Mouse (Mus musculus): Measurements from ENCODE around the gene Pop7.

Pop7 gene

GRCm38 (mm10) chr5:137502667-137503110 lies 371 bp upstream of the Pop7 start:
- DNase-seq (ENCODE audit: low spot score in 2 of 2) = peak; percentile 68 to 74

- DNase-seq (ENCODE audit: low spot score in 2 of 2) = no peak
These were observed 2.1 kb downstream of the Pop7 start for GRCm38 (mm10) chr5:137500186-137500585.

- DNase-seq (ENCODE audit: low spot score in 2 of 2) = no peak
These were observed 8.5 kb downstream of the Pop7 start for GRCm38 (mm10) chr5:137493831-137494230.

GRCm38 (mm10) chr5:137491559-137491958 lies 10.8 kb downstream of the Pop7 start:
- DNase-seq (ENCODE audit: low spot score in 2 of 2) = no peak

GRCm38 (mm10) chr5:137487616-137488015 lies 14.7 kb downstream of the Pop7 start:
- DNase-seq (ENCODE audit: low spot score in 2 of 2) = no peak

GRCm38 (mm10) chr5:137485851-137486155 lies 16.5 kb downstream of the Pop7 start:
- no peak for DNase-seq (ENCODE audit: low spot score in 2 of 2)

GRCm38 (mm10) chr5:137485071-137485850 lies 17.1 kb downstream of the Pop7 start:
- no peak for DNase-seq (ENCODE audit: low spot score in 2 of 2)

- DNase-seq (ENCODE audit: low spot score in 2 of 2) = no peak
These were observed 20.4 kb downstream of the Pop7 start for GRCm38 (mm10) chr5:137481897-137482296.

GRCm38 (mm10) chr5:137481138-137481537 lies 21.2 kb downstream of the Pop7 start:
- peak; percentile 79 to 87 for DNase-seq (ENCODE audit: low spot score in 2 of 2)

- no peak for DNase-seq (ENCODE audit: low spot score in 2 of 2)
These were observed 25.4 kb downstream of the Pop7 start, which contains the start of gene Zan for GRCm38 (mm10) chr5:137476964-137477363. TSS of gene Zan (minus strand) at chr5:137477064.

- no peak for DNase-seq (ENCODE audit: low spot score in 2 of 2)
These were observed 28.0 kb downstream of the Pop7 start for GRCm38 (mm10) chr5:137474351-137474750.

GRCm38 (mm10) chr5:137472252-137472904 lies 29.9 kb downstream of the Pop7 start:
- no peak for DNase-seq (ENCODE audit: low spot score in 2 of 2)

- DNase-seq (ENCODE audit: low spot score in 2 of 2) = no peak
These were observed 35.4 kb downstream of the Pop7 start for GRCm38 (mm10) chr5:137466946-137467345.

GRCm38 (mm10) chr5:137465049-137465448 lies 37.3 kb downstream of the Pop7 start:
- peak in 1 of 2 experiments; percentile 12 for DNase-seq (ENCODE audit: low spot score in 2 of 2)

- no peak for DNase-seq (ENCODE audit: low spot score in 2 of 2)
These were observed 46.3 kb downstream of the Pop7 start for GRCm38 (mm10) chr5:137455866-137456591.

- no peak for DNase-seq (ENCODE audit: low spot score in 2 of 2)
These were observed 47.1 kb downstream of the Pop7 start for GRCm38 (mm10) chr5:137455206-137455605.
